In the genomic region with DNA sequence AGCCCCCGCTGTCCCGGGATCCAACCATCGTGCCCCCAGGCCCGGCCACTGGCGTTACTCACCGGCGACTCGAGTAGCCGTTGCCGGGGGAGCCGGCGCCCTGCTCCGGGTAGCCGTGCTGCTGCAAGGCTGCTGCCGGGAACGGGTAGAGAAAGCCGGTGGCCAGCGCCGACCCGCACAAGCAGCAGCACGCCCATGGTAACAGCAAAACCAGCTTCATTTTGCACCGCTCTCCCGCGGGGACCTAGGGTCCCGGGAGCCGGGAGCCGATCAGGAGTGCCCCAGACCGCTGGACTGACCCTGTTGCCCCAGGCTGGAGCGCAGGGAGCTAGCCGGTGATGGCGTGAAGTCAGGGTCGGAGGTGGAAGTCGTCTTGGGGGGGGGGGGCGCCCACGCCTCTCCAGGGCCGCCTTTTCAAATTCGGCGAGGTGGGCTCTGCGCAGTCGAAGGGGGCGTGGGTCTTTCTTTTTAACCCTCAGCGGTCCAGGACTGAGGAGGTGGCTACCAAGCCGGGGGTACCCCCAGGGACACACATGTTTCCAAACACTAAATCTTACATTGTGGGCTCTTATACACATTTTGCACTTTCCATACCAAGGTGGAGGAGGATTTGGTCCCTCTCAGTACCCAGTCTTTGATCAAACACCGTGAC, we compare ENCODE assay signal across 8 mouse cellular contexts. TPM values are rescaled to one million over a fixed set of nuclear protein-coding genes. Genes with fewer than 3 reads are reported as not detected.
A peak's percentile ranks its signal among the peaks of the same experiment; 100 is the strongest.
DNase-seq lines count a peak whose midpoint lies in the region; ATAC-seq and TF ChIP-seq lines count a peak whose summit lies in the region.

TSS of gene Col26a1 (minus strand) at position 422 of the 652 bp plus-strand sequence.

- no peak for TF ChIP-seq EP300 in lung, postnatal 0 days (IDR thresholded peaks at IDR 0.05)

- no peaks in the 10 kb centered on the region for H3K9me3 ChIP-seq in lung, postnatal 0 days (ENCODE audit: low read length)
- no peaks in the 10 kb centered on the region for H3K9me3 ChIP-seq in heart, embryonic 16.5 days (replicated peaks; ENCODE audit: control insufficient read depth, low read length)
- H3K9me3 ChIP-seq in limb, embryonic 11.5 days (ENCODE audit: control insufficient read depth, low read length): no peaks in the 10 kb centered on the region

- H3K4me1 ChIP-seq in lung, postnatal 0 days (ENCODE audit: insufficient read depth, low read depth, low read length): no peaks in the 10 kb centered on the region; the same call in 1 of the 2 replicates
- H3K4me1 ChIP-seq in heart, embryonic 16.5 days (ENCODE audit: control insufficient read depth, insufficient read depth, low read length): peaks cover 8% of the 10 kb centered on the region
- H3K4me1 ChIP-seq in limb, embryonic 11.5 days (ENCODE audit: control insufficient read depth, insufficient read depth, low read length): peaks cover 12% of the 10 kb centered on the region

- no peak within 1 kb of the TSS for H3K9ac ChIP-seq in lung, postnatal 0 days (replicated peaks; ENCODE audit: low read depth)
- H3K9ac ChIP-seq in heart, embryonic 16.5 days (ENCODE audit: low read length): peak within 1 kb of the TSS; percentile 67
- peak within 1 kb of the TSS; percentile 94 for H3K9ac ChIP-seq in limb, embryonic 11.5 days (ENCODE audit: low read length)

- H3K27ac ChIP-seq in lung, postnatal 0 days (ENCODE audit: low read length): no peak within 1 kb of the TSS
- no peak within 1 kb of the TSS for H3K27ac ChIP-seq in heart, embryonic 16.5 days (ENCODE audit: low read length)
- H3K27ac ChIP-seq in limb, embryonic 11.5 days (replicated peaks; ENCODE audit: low read depth, low read length): peak within 1 kb of the TSS; percentile 82

- ATAC-seq in lung, postnatal 0 days: no peak
- ATAC-seq in heart, embryonic 16.5 days (replicated peaks; ENCODE audit: extremely low read depth, insufficient read depth, low FRiP score): peak; percentile 39; the same call in 1 of the 2 replicates
- peak; percentile 62 for ATAC-seq in limb, embryonic 11.5 days (ENCODE audit: insufficient number of reproducible peaks, low FRiP score, low TSS enrichment, low read depth)

- H3K4me2 ChIP-seq in lung, postnatal 0 days (replicated peaks; ENCODE audit: low read depth, low read length): peak within 1 kb of the TSS; percentile 47
- peak within 1 kb of the TSS; percentile 76 for H3K4me2 ChIP-seq in heart, embryonic 16.5 days (ENCODE audit: low read depth, low read length)
- H3K4me2 ChIP-seq in limb, embryonic 11.5 days (ENCODE audit: low read depth, severe bottlenecking): peak within 1 kb of the TSS; percentile 76

- peak; percentile 37 for DNase-seq in adrenal gland, postnatal 14 days
- no peak for DNase-seq in adrenal gland, adult 8-10 months
- DNase-seq in lung, postnatal 0 days (ENCODE audit: low spot score): peak; percentile 11
- DNase-seq in lung, postnatal 10 days: no peak
- peak; percentile 74 for DNase-seq in limb, embryonic 11.5 days (ENCODE audit: low spot score)
- DNase-seq in retina, postnatal 1 day: peak; percentile 47
- no peak for DNase-seq in thymus, postnatal 36 days

- TF ChIP-seq CTCF in lung, postnatal 0 days (IDR thresholded peaks at IDR 0.05): no peak

- H3K36me3 ChIP-seq in lung, postnatal 0 days (ENCODE audit: insufficient read depth, low read length): no peaks in the 10 kb centered on the region
- H3K36me3 ChIP-seq in heart, embryonic 16.5 days (ENCODE audit: control insufficient read depth, insufficient read depth): no peaks in the 10 kb centered on the region
- H3K36me3 ChIP-seq in limb, embryonic 11.5 days (ENCODE audit: control insufficient read depth, insufficient read depth, low read length): no peaks in the 10 kb centered on the region

- peak within 1 kb of the TSS; percentile 31 for H3K4me3 ChIP-seq in lung, postnatal 0 days (ENCODE audit: low read depth, low read length)
- peak within 1 kb of the TSS; percentile 50 for H3K4me3 ChIP-seq in heart, embryonic 16.5 days (ENCODE audit: low read length)
- peak within 1 kb of the TSS; percentile 95 for H3K4me3 ChIP-seq in limb, embryonic 11.5 days (ENCODE audit: low read depth, low read length)

- WGBS in lung, postnatal 0 days: 1% methylated on average over 41 of the region's 44 CpGs
- 2% methylated on average over 44 of the region's 44 CpGs for WGBS in heart, embryonic 16.5 days
- 1% methylated on average over 44 of the region's 44 CpGs for WGBS in limb, embryonic 11.5 days

- H3K27me3 ChIP-seq in lung, postnatal 0 days (replicated peaks; ENCODE audit: insufficient read depth, low read length): peaks cover 28% of the 10 kb centered on the region
- H3K27me3 ChIP-seq in heart, embryonic 16.5 days (ENCODE audit: control insufficient read depth, insufficient read depth, low read length): peaks cover 33% of the 10 kb centered on the region
- no peaks in the 10 kb centered on the region for H3K27me3 ChIP-seq in limb, embryonic 11.5 days (ENCODE audit: control insufficient read depth, insufficient read depth, low read length)

RNA-seq across cellular contexts. Expression of gene Col26a1, which starts in this region (rescaled TPM):
- 3.3 and 5.6 TPM in 2 replicates for total RNA-seq in adrenal gland, postnatal 14 days (2021)
- 1 to 10 TPM in 2 of 4 experiments, under 1 TPM in 2; 0.22 to 1.4 (median 0.94) TPM for total RNA-seq in adrenal gland, adult 8-10 months (2022)
- 1.6 and 2.2 TPM in 2 replicates for polyA plus RNA-seq in lung, postnatal 0 days (2015; fragmentation: Nextera tagmentation; extraction: Ambion mirVana)
- polyA plus RNA-seq in heart, embryonic 16.5 days (2015; fragmentation: Nextera tagmentation; extraction: Ambion mirVana): 9.0 and 10.0 TPM in 2 replicates
- 68.2 and 69.0 TPM in 2 replicates for polyA plus RNA-seq in limb, embryonic 11.5 days (2014; fragmentation: Nextera tagmentation; extraction: Ambion mirVana)

Comparison
In these comparisons a context has a peak if more than half of its experiments do, and no peak if none do; other contexts are left out.
1. DNase-seq: peak in adrenal gland, postnatal 14 days (single experiment), lung, postnatal 0 days (single experiment), limb, embryonic 11.5 days (single experiment) and retina, postnatal 1 day (single experiment); none in adrenal gland, adult 8-10 months (single experiment), lung, postnatal 10 days (single experiment) and thymus, postnatal 36 days (0 of 2).
2. H3K4me3 ChIP-seq: peak in every context shown above with its lines; median percentile 95 in limb, embryonic 11.5 days; 50 in heart, embryonic 16.5 days; 31 in lung, postnatal 0 days.
3. Peak in every context shown above with its lines, with median percentiles within 50 percentile points of each other: H3K4me2 ChIP-seq.